Mouse (Mus musculus): ENCODE results near the gene Thsd4. TPM values are rescaled to one million over a fixed set of nuclear protein-coding genes. Genes with fewer than 3 reads are reported as not detected.
A peak's percentile ranks its signal among the peaks of the same experiment; 100 is the strongest.

Thsd4 gene
- total and polyA plus RNA-seq, 2 experiments, result 0.70 to 0.92 TPM

DNA sequence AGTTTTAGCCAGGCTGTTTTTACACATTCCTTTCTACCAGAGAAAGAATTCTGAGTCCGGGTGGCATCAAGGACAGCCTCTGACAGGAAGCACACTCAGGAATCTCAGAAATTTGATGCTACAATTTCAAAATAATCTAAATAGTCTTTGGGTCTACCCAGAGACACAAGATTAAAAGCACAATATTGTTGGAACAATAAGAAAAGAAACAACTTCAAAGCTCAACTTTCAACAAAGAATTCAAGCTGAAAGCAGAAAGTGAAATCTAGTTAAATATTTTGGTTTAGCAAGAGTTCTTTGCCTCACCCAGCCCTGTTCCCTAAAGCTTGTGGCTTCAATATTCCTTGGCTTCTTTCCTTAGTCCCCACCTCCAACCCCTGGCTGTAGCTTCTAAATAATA, 415.7 kb downstream of the Thsd4 start:
- Histone ChIP-seq H3K79me2 (ENCODE audit: control insufficient read depth, insufficient read depth, low read length) (no peaks in the 10 kb centered on the region), H3K4me1 (ENCODE audit: control insufficient read depth, insufficient read depth, low read length) (no peaks in the 10 kb centered on the region), H3K4me3 (ENCODE audit: insufficient read depth, low read depth, low read length) (no peak overlapping the region), H3K27me3 (ENCODE audit: control insufficient read depth, insufficient read depth, low read length) (no peaks in the 10 kb centered on the region), H3K36me3 (ENCODE audit: control insufficient read depth, insufficient read depth, low read length) (no peaks in the 10 kb centered on the region), H3K27ac (replicated peaks; ENCODE audit: insufficient read depth, low read depth, low read length) (no peak overlapping the region), H3K9ac (ENCODE audit: low read depth, low read length) (no peak overlapping the region)
- no peak for TF ChIP-seq POLR2A (IDR thresholded peaks at IDR 0.05; ENCODE audit: extremely low read depth, insufficient read depth, low read length)
- TF ChIP-seq CTCF (IDR thresholded peaks at IDR 0.05; ENCODE audit: low read depth, low read length), result no peak
- DNase-seq (ENCODE audit: extremely low read depth, low read depth, low spot score), result no peak
- 64% methylated on average over 1 of the region's 1 CpGs for WGBS

DNA sequence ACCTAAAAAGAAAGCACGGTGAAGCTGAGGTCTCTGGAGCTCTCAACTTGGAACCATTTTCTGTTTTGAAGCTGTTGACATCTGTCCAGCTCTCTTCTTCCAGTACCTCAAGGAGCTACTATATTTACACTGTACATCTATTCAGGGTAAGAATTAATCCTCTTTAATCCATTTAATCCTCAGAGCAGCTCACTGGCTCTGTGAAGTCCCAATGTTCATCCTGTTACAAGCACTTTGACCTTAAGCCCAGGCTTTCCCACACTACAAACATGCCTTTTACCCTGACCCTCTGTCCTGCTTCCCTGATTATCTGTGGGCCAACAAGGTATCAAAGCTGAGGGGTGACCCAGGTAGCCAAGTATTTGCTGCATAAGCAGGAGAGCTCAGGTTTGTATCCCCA, 427.6 kb downstream of the Thsd4 start:
- Histone ChIP-seq H3K4me3 (ENCODE audit: insufficient read depth, low read depth, low read length) (no peak overlapping the region), H3K79me2 (ENCODE audit: control insufficient read depth, insufficient read depth, low read length) (no peaks in the 10 kb centered on the region), H3K36me3 (ENCODE audit: control insufficient read depth, insufficient read depth, low read length) (no peaks in the 10 kb centered on the region), H3K4me1 (ENCODE audit: control insufficient read depth, insufficient read depth, low read length) (no peaks in the 10 kb centered on the region), H3K27me3 (ENCODE audit: control insufficient read depth, insufficient read depth, low read length) (no peaks in the 10 kb centered on the region), H3K9ac (ENCODE audit: low read depth, low read length) (no peak overlapping the region), H3K27ac (replicated peaks; ENCODE audit: insufficient read depth, low read depth, low read length) (no peak overlapping the region)
- TF ChIP-seq CTCF (IDR thresholded peaks at IDR 0.05; ENCODE audit: low read depth, low read length), result no peak
- no peak for TF ChIP-seq POLR2A (IDR thresholded peaks at IDR 0.05; ENCODE audit: extremely low read depth, insufficient read depth, low read length)
- no peak for DNase-seq (ENCODE audit: extremely low read depth, low read depth, low spot score)
- WGBS, result 60% methylated on average over 1 of the region's 1 CpGs

DNA sequence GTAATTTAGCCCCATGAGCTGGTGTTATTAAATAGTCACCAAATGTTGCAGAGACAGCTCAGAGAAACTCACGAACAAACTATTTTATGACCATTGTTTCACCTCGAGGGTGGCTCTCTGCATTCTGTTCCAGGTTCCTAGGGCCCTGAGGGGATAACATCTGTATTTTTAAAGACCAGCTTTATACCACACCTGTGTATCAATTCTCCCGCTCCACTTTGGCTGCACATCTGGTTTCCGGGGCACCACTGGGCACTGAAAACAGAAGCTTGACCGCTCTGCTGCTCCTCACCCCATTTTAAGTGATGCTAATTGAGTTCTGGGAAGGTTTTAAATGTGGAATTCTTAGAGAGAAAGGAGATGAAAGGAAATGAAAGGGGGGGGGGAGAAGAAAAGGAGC, 429.4 kb downstream of the Thsd4 start:
- DNase-seq (ENCODE audit: extremely low read depth, low read depth, low spot score), result no peak
- no peaks in the 10 kb centered on the region for H3K27me3 ChIP-seq (ENCODE audit: control insufficient read depth, insufficient read depth, low read length)
- H3K4me1 ChIP-seq (ENCODE audit: control insufficient read depth, insufficient read depth, low read length), result no peaks in the 10 kb centered on the region
- TF ChIP-seq POLR2A (IDR thresholded peaks at IDR 0.05; ENCODE audit: extremely low read depth, insufficient read depth, low read length), result no peak
- no peak for TF ChIP-seq CTCF (IDR thresholded peaks at IDR 0.05; ENCODE audit: low read depth, low read length)
- H3K36me3 ChIP-seq (ENCODE audit: control insufficient read depth, insufficient read depth, low read length), result no peaks in the 10 kb centered on the region
- H3K9ac ChIP-seq (ENCODE audit: low read depth, low read length), result no peak overlapping the region
- H3K79me2 ChIP-seq (ENCODE audit: control insufficient read depth, insufficient read depth, low read length), result no peaks in the 10 kb centered on the region
- H3K4me3 ChIP-seq (ENCODE audit: insufficient read depth, low read depth, low read length), result no peak overlapping the region
- H3K27ac ChIP-seq (replicated peaks; ENCODE audit: insufficient read depth, low read depth, low read length), result no peak overlapping the region
- 82% methylated on average over 5 of the region's 5 CpGs for WGBS

DNA sequence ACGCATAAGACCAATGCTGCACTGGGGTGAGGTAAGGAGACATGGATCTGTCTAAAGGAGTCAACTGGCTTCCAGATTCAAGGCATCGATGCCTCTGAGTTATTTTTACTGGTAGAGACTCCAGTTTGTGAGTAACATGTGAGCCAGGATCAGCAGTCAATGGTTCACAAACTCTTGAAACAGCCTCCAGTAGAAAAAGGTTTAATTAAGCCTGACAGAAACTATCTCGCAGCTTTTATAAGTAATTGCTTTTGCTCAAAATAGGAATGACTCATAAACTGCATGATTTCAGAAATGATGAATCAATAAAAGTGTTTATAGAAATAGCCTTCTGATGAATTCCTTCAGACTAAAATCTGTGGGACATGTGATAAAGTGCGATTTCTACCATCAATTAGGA, 432.4 kb downstream of the Thsd4 start:
- Histone ChIP-seq H3K4me1 (ENCODE audit: control insufficient read depth, insufficient read depth, low read length) (no peaks in the 10 kb centered on the region), H3K4me3 (ENCODE audit: insufficient read depth, low read depth, low read length) (no peak overlapping the region), H3K27me3 (ENCODE audit: control insufficient read depth, insufficient read depth, low read length) (no peaks in the 10 kb centered on the region), H3K36me3 (ENCODE audit: control insufficient read depth, insufficient read depth, low read length) (no peaks in the 10 kb centered on the region), H3K9ac (ENCODE audit: low read depth, low read length) (no peak overlapping the region), H3K79me2 (ENCODE audit: control insufficient read depth, insufficient read depth, low read length) (no peaks in the 10 kb centered on the region), H3K27ac (replicated peaks; ENCODE audit: insufficient read depth, low read depth, low read length) (no peak overlapping the region)
- WGBS, result 89% methylated on average over 4 of the region's 4 CpGs
- DNase-seq (ENCODE audit: extremely low read depth, low read depth, low spot score), result no peak
- TF ChIP-seq CTCF (IDR thresholded peaks at IDR 0.05; ENCODE audit: low read depth, low read length), result no peak
- TF ChIP-seq POLR2A (IDR thresholded peaks at IDR 0.05; ENCODE audit: extremely low read depth, insufficient read depth, low read length), result no peak

DNA sequence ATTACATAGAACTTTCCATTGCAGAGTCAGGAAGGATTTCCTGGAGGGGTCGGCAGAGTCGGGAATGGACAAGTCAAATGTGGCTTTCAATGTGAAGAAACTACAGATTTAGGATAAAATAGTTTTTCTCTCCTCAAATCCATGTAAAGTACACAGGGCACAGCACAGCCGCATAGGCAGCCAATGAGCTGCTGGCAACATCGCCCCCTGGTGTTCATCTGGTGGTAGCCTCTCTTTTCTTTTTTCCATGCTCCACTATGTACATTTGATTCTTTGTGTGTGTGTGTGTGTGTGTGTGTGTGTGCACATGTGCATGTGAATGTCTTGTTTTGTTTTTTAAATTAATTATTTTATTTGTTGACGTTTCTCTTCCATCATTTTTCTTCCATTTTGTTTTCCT, 433.7 kb downstream of the Thsd4 start:
- no peaks in the 10 kb centered on the region for H3K4me1 ChIP-seq (ENCODE audit: control insufficient read depth, insufficient read depth, low read length)
- no peak overlapping the region for H3K27ac ChIP-seq (replicated peaks; ENCODE audit: insufficient read depth, low read depth, low read length)
- H3K4me3 ChIP-seq (ENCODE audit: insufficient read depth, low read depth, low read length), result no peak overlapping the region
- DNase-seq (ENCODE audit: extremely low read depth, low read depth, low spot score), result no peak
- no peaks in the 10 kb centered on the region for H3K36me3 ChIP-seq (ENCODE audit: control insufficient read depth, insufficient read depth, low read length)
- TF ChIP-seq POLR2A (IDR thresholded peaks at IDR 0.05; ENCODE audit: extremely low read depth, insufficient read depth, low read length) (no peak), CTCF (IDR thresholded peaks at IDR 0.05; ENCODE audit: low read depth, low read length) (peak; percentile 72)
- H3K27me3 ChIP-seq (ENCODE audit: control insufficient read depth, insufficient read depth, low read length), result no peaks in the 10 kb centered on the region
- no peaks in the 10 kb centered on the region for H3K79me2 ChIP-seq (ENCODE audit: control insufficient read depth, insufficient read depth, low read length)
- no peak overlapping the region for H3K9ac ChIP-seq (ENCODE audit: low read depth, low read length)
- 44% methylated on average over 5 of the region's 5 CpGs for WGBS

DNA sequence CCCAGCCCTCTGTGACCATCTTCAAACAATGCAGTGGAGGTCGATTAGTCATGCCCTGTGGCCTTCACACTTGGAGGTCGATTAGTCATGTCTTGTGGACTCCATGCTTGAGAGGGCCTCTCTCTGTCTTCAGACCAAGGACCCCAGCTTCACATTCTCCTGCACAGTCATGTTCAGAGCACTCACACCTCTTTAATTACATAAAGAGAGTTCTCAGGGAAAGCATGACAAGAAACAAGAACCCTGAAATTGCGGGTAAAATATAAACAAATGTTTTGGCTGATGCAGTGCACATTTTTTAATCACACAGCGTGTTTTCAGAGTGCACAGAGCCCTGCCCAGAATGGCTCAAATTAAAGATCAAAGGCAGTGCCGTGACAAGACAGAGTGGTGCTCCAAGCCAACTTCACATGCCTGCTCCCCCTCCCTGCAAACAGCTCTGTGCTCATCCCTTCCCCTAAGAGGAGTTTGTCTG, 439.7 kb downstream of the Thsd4 start:
- Histone ChIP-seq H3K9ac (ENCODE audit: low read depth, low read length) (no peak overlapping the region), H3K4me3 (ENCODE audit: insufficient read depth, low read depth, low read length) (no peak overlapping the region), H3K27me3 (ENCODE audit: control insufficient read depth, insufficient read depth, low read length) (no peaks in the 10 kb centered on the region), H3K79me2 (ENCODE audit: control insufficient read depth, insufficient read depth, low read length) (no peaks in the 10 kb centered on the region), H3K27ac (replicated peaks; ENCODE audit: insufficient read depth, low read depth, low read length) (no peak overlapping the region), H3K4me1 (ENCODE audit: control insufficient read depth, insufficient read depth, low read length) (no peaks in the 10 kb centered on the region), H3K36me3 (ENCODE audit: control insufficient read depth, insufficient read depth, low read length) (no peaks in the 10 kb centered on the region)
- peak; percentile 3 for DNase-seq (ENCODE audit: extremely low read depth, low read depth, low spot score)
- 42% methylated on average over 5 of the region's 5 CpGs for WGBS
- TF ChIP-seq CTCF (IDR thresholded peaks at IDR 0.05; ENCODE audit: low read depth, low read length) (no peak), POLR2A (IDR thresholded peaks at IDR 0.05; ENCODE audit: extremely low read depth, insufficient read depth, low read length) (no peak)
